Mouse (Mus musculus): Measurements from ENCODE around the gene Gm48551. TPM values are rescaled to one million over a fixed set of nuclear protein-coding genes. Genes with fewer than 3 reads are reported as not detected.
A peak's percentile ranks its signal among the peaks of the same experiment; 100 is the strongest.

Gm48551 gene
- polyA plus RNA-seq, 2 experiments from 2014 or later: 1.1 to 1.2 TPM

DNA sequence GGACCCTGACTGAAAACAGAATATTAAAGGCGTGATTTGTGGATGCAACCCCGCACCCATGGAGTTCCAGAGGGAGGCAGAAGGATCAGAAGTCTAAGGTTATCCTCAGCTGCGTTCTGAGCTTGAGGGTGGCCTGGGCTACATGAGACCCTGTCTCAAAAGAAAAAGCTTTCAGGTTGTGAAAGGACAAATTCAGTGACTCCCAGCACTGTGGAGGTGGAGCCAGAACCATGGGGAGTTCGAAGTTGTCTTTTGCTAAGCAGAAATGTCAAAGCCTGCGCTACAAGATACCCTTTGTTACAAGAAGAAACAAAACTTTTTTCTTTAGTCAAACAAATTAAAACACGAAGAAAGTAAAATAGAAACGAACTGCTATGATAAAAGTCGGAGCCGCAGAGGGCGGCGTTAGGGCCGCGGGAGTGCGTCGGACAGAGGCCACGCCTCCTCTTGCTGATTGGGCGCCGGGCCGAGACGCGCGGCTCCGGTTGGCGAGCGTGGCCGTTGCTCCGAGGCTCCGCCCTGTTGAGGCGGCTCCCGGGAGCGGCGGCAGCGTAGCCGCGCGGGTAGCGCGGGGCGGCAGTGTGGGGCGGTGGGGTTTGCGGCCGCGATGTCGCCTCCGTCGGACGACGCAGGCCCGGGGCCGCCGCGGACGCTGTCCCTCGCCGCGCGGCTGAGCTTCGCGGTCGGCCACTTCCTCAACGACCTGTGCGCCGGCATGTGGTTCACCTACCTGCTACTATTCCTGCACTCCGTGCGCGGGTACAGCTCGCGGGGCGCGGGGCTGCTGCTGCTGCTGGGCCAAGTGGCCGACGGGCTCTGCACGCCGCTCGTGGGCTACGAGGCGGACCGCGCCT lies 27.0 kb upstream of the Gm48551 start, which contains the start of gene Mfsd12:
Gene Mfsd12 (plus strand): TSS at position 501 of the 854 bp plus-strand sequence.
- ATAC-seq: peak; percentile 91

DNA sequence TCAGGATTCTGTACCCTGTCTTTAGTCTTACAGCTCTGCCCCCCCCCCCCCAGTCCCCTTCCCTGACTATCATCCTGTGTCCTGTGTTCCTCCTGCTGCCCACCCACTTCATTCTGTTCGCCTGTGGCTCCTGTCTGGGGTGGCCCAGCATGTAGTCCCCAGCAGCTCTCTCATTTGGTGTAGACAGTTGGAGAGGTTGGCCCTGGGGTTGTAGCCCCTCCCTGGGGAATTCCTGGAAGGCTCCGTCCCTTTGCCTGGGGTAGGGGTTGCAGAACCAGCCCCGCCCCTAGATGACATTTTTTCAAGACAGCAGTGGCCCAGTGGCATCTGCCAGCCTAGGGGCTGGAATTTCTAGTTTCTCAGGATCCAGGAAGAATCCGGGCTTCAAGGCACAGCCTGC lies 26.1 kb upstream of the Gm48551 start:
- ATAC-seq: no peak

- ATAC-seq: no peak
Observed at GRCm38 (mm10) chr10:81358841-81359240, 25.4 kb upstream of the Gm48551 start.

GRCm38 (mm10) chr10:81360721-81361120 lies 23.5 kb upstream of the Gm48551 start:
- no peak for ATAC-seq

- no peak for ATAC-seq
Observed at GRCm38 (mm10) chr10:81362336-81362949, 21.8 kb upstream of the Gm48551 start.

GRCm38 (mm10) chr10:81363436-81364346 lies 20.6 kb upstream of the Gm48551 start:
- no peak for ATAC-seq

- no peak for ATAC-seq
Observed at GRCm38 (mm10) chr10:81364666-81365065, 19.6 kb upstream of the Gm48551 start.

DNA sequence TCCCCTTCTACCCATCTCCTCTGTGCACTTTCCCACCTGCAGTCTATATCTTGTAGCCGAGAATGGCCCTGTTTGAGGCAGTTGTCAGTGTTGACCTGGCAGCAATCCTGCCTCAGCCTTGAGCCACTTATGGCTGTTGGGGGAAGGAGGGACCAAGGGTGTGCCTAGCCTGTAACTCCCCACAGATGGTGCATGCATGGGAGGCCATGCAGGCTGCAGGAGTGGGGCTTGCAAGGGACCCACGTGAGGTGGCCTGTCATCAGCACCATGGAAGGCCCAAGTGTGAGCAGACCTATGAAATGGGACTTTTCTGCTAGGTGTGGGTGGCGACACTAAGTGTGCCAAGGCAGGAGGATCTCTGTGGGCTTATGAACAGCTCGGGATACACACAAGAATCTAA lies 19.2 kb upstream of the Gm48551 start:
- ATAC-seq: no peak

GRCm38 (mm10) chr10:81365672-81366476 lies 18.4 kb upstream of the Gm48551 start, which contains the start of gene 4930404N11Rik:
Gene 4930404N11Rik (minus strand): TSS chr10:81365816.
- no peak for ATAC-seq

GRCm38 (mm10) chr10:81366477-81367206 lies 17.6 kb upstream of the Gm48551 start:
- no peak for ATAC-seq

DNA sequence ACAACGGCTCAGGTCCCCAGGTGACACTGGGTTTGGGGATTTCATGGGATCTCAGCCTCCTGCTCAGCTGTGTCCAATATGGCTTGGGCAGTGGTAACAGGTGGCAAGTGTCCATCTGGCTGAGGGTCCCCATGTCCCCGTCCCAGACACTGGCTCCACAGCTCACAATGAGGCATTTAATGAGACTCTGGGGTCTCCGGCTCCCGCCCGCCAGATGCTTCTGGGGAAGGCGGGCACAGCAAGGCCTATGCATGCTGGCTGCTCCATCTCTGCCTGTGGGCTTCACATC lies 17.1 kb upstream of the Gm48551 start:
- no peak for ATAC-seq

- ATAC-seq: no peak
Observed at GRCm38 (mm10) chr10:81375322-81375721, 8.9 kb upstream of the Gm48551 start.

GRCm38 (mm10) chr10:81376561-81377361 lies 7.5 kb upstream of the Gm48551 start:
- no peak for ATAC-seq

- ATAC-seq: no peak
Observed at GRCm38 (mm10) chr10:81377362-81377664, 7.0 kb upstream of the Gm48551 start.

DNA sequence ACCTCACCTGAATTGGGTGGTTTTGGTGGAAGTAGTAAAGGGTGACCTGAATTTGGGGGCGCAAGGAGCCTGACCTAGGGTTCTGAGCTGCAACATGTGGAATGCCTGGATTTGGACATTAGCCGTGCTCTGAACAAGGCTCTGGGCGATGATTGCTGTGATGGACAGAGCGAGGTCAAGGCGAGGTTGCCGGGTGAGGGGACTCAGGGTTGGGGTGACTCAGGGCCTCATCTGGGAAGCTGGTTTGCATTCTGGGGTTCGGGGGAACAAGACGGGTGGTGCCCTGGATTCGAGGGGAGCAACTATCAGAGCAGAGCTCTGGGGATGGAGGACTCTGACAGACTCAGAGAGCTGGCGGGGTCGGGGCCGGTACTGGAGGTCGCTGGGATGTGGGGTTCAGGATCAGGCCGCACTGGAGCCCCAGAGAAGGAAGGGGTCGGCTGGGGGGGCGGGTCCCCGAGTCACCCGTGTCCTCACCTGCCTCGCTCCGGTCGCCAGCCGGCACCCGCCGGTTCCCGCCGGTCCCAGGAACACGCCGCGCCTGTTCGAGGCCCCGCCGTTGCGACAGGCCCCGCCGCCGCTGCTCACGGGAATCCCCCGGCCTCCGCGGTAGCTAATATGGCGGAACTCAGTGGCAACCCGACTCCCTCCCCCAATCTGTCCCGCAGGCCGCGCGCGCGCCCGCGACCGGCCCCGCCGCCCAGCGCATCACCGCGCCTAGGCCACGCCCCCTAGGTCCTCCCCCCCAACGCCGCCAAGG lies 6.3 kb upstream of the Gm48551 start, which contains the start of gene Fzr1:
Gene Fzr1 (minus strand): TSS at position 724 of the 760 bp plus-strand sequence.
- ATAC-seq: no peak

GRCm38 (mm10) chr10:81378553-81379182 lies 5.6 kb upstream of the Gm48551 start:
- ATAC-seq: peak; percentile 91

- ATAC-seq: no peak
Observed at GRCm38 (mm10) chr10:81379183-81379553, 5.1 kb upstream of the Gm48551 start.

GRCm38 (mm10) chr10:81379809-81380378 lies 4.4 kb upstream of the Gm48551 start:
- no peak for ATAC-seq

DNA sequence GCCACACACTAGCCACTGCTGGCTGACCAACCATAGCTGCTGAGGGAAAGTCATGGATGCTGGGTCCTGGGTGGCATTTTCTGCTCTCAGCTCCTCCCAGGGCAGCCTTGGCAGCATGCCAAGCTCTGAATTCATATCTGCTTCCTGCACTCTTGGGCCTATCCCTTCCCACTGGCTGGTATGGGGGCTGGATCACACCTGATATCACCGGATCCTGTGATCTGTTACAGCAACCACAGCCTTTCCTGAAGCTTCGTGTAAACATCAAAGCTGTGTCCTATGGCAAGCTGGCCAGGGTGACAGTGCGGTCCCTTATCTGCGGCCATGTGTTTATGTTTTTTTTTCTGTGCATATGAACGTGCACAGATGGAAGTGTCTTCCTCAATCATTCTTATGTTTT lies 2.2 kb upstream of the Gm48551 start:
- no peak for ATAC-seq
